Mouse (Mus musculus) brain, embryonic 14.5 days (tissue): ENCODE data around the gene Smug1.

ENCODE experiments used
- CTCF ChIP-seq: fragments of 200-500 bp; IDR thresholded peaks from 2 replicates; pipeline ENCODE4 v1.5.1; 2012; ENCODE audit warnings: inconsistent platforms, mild to moderate bottlenecking, moderate library complexity, borderline replicate concordance; ENCODE audit not compliant: insufficient read depth, insufficient read length; ENCODE audit errors: extremely low read depth
- POLR2A ChIP-seq: fragments of 200-500 bp; IDR thresholded peaks from 2 replicates; pipeline ENCODE4 v1.6.1; 2012; ENCODE audit warnings: mild to moderate bottlenecking, inconsistent platforms, borderline replicate concordance; ENCODE audit not compliant: poor library complexity, insufficient read depth, insufficient read length, severe bottlenecking; ENCODE audit errors: extremely low read depth

GRCm38 (mm10) chr15:103178767-103179166 lies 11.9 kb upstream of the Smug1 start:
- TF ChIP-seq POLR2A (no peak), CTCF (no peak)
